Mouse (Mus musculus) liver, embryonic 14.5 days (tissue): ENCODE results near the gene Rpl36-ps4. TPM values are rescaled to one million over a fixed set of nuclear protein-coding genes. Genes with fewer than 3 reads are reported as not detected.
"Not testable (repeated sequence)": the region's sequence is repeated elsewhere in the genome, so short reads cannot be mapped to it uniquely, and the experiment has no call there.

Source experiments
- ATAC-seq: fragments of 200-750 bp; cut with Nextera tagmentation; 2 replicates; pipeline ENCODE4 v1.8.0; 2017; ENCODE audit warnings: moderate number of reproducible peaks, mild to moderate bottlenecking, moderate library complexity; ENCODE audit not compliant: insufficient read depth
- DNase-seq, 3 experiments: peaks; one replicate each; pipeline ENCODE4 v3.0.0-alpha.2; 2012 to 2013; ENCODE audit warnings: low read depth in 3 of 3, low spot score in 3 of 3
- H3K27ac ChIP-seq: fragments of 300-500 bp; sonication (generic); 2 replicates; pipeline ENCODE4 v1.5.1; 2014; ENCODE audit warnings: moderate library complexity, mild to moderate bottlenecking, control low read depth, inconsistent platforms
- H3K27me3 ChIP-seq: fragments of 300-500 bp; sonication (generic); 2 replicates; pipeline ENCODE4 v1.6.1; 2014; ENCODE audit warnings: mild to moderate bottlenecking, low read length, moderate library complexity; ENCODE audit not compliant: control insufficient read depth, insufficient read depth
- H3K36me3 ChIP-seq: fragments of 300-500 bp; sonication (generic); replicated peaks from 2 replicates; pipeline ENCODE4 v1.6.1; 2014; ENCODE audit warnings: low read depth; ENCODE audit not compliant: control insufficient read depth, insufficient read depth
- H3K4me1 ChIP-seq, 2 experiments: fragments of 200-500 bp in 1 of 2; fragments of 300-500 bp in 1 of 2; sonication (generic) in 1 of 2; replicated peaks; 2 replicates each; pipeline ENCODE4 v1.6.1; 2012 to 2014; ENCODE audit warnings: antibody characterized with exemption in 1 of 2, inconsistent platforms in 1 of 2, low read length in 1 of 2; ENCODE audit not compliant: control insufficient read depth in 2 of 2, insufficient read depth in 2 of 2
- H3K4me2 ChIP-seq: fragments of 300-500 bp; sonication (generic); 2 replicates; pipeline ENCODE4 v1.6.1; 2014; ENCODE audit warnings: low read depth, mild to moderate bottlenecking, control low read depth, moderate library complexity
- H3K4me3 ChIP-seq, 2 experiments: fragments of 200-500 bp in 1 of 2; fragments of 300-500 bp in 1 of 2; sonication (generic) in 1 of 2; 2 replicates each; pipeline ENCODE4 v1.5.1; 2012 to 2014; ENCODE audit warnings: low read depth in 2 of 2, low read length in 2 of 2, mild to moderate bottlenecking in 2 of 2, control low read depth in 1 of 2, inconsistent platforms in 1 of 2, moderate library complexity in 1 of 2; ENCODE audit not compliant: insufficient read depth in 1 of 2
- H3K9ac ChIP-seq: fragments of 300-500 bp; sonication (generic); replicated peaks from 2 replicates; pipeline ENCODE4 v1.6.1; 2014; ENCODE audit warnings: mild to moderate bottlenecking, control low read depth, moderate library complexity
- H3K9me3 ChIP-seq: fragments of 300-500 bp; sonication (generic); 2 replicates; pipeline ENCODE4 v1.6.1; 2016; ENCODE audit warnings: low read length, mixed read lengths; ENCODE audit not compliant: control insufficient read depth
- CTCF ChIP-seq: IDR thresholded peaks from 2 replicates; pipeline ENCODE4 v1.5.1; 2016; ENCODE audit warnings: antibody characterized with exemption, low read depth, control low read depth
- EP300 ChIP-seq: IDR thresholded peaks from 2 replicates; pipeline ENCODE4 v1.6.1; 2016; ENCODE audit warnings: antibody characterized with exemption, low read depth
- WGBS: fragments of 180-500 bp; shearing (Covaris S2); extraction: QIAGEN DNeasy Blood & Tissue Kit; methylation state at CpG from one replicate; pipeline ENCODE4 v1.1.7; 2014; ENCODE audit not compliant: insufficient replicate concordance; 5-methylcytosine and 5-hydroxymethylcytosine counted together
- polyA plus RNA-seq, 2 experiments: library from polyadenylated mRNA; depleted of rRNA in 1 of 2; stranded (reverse) in 1 of 2; unstranded in 1 of 2; fragments of >200 nt; fragmentation: Nextera tagmentation in 1 of 2; extraction: Ambion mirVana in 1 of 2; gene quantifications; 2 replicates each; pipeline versions ENCODE4 v1.2.1 to v1.2.3; 2012 to 2014

Gene Rpl36-ps4
- polyA plus RNA-seq, 2 experiments, result not detected

GRCm38 (mm10) chr17:87934736-87935135 lies 14.0 kb downstream of the Rpl36-ps4 start:
- 72% methylated on average over 8 of the region's 8 CpGs for WGBS
- Histone ChIP-seq H3K27ac (no peak overlapping the region), H3K27me3 (no peaks in the 10 kb centered on the region), H3K4me2 (no peak overlapping the region), H3K4me3 (no peak overlapping the region), H3K9ac (no peak overlapping the region), H3K36me3 (no peaks in the 10 kb centered on the region), H3K4me1 (no peaks in the 10 kb centered on the region), H3K9me3 (no peaks in the 10 kb centered on the region)
- DNase-seq, result no peak
- no peak for TF ChIP-seq CTCF
- TF ChIP-seq EP300, result no peak
- ATAC-seq, result no peak

- DNase-seq (no peak), ATAC-seq (no peak)
- Histone ChIP-seq H3K27me3 (no peaks in the 10 kb centered on the region), H3K4me2 (no peak overlapping the region), H3K4me1 (no peaks in the 10 kb centered on the region), H3K9ac (no peak overlapping the region), H3K9me3 (no peaks in the 10 kb centered on the region), H3K4me3 (no peak overlapping the region), H3K27ac (no peak overlapping the region), H3K36me3 (no peaks in the 10 kb centered on the region)
- WGBS, result 47% methylated on average over 4 of the region's 4 CpGs
- TF ChIP-seq EP300 (no peak), CTCF (no peak)
Measured at GRCm38 (mm10) chr17:87936156-87936555, 15.4 kb downstream of the Rpl36-ps4 start.

- Histone ChIP-seq H3K9me3 (no peaks in the 10 kb centered on the region), H3K36me3 (no peaks in the 10 kb centered on the region), H3K27me3 (no peaks in the 10 kb centered on the region), H3K4me2 (no peak overlapping the region), H3K4me1 (no peaks in the 10 kb centered on the region), H3K9ac (no peak overlapping the region), H3K4me3 (no peak overlapping the region), H3K27ac (no peak overlapping the region)
- TF ChIP-seq CTCF, result peak; percentile 97
- no peak for TF ChIP-seq EP300
- DNase-seq (peak; percentile 11 to 16 (median 12)), ATAC-seq (no peak)
- WGBS, result 35% methylated on average over 16 of the region's 16 CpGs
Measured at GRCm38 (mm10) chr17:87948965-87949584, 28.3 kb downstream of the Rpl36-ps4 start.

DNA sequence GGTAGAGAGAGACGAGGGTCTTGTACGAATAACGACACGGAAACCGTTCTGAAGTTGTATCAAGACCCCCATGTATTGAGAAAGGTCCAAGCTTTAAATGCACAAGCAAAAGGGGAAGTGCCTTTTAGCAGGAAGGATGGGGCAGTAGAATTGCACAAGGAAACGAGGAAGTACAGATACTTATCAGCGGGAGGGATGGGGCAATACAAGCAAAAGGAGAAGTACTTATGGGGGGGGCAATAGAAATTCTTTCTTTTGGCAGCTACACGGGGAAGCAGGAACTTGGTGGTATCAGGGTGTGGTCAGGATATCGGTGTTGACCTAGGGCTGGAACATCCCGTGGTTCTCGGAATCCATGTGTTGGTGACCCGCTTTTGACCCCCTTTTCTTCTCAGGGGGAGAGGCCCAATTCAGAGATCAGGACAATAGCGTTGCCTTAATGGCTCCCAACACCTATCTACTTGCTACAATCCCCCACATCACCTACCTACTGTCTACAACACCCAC lies 33.9 kb downstream of the Rpl36-ps4 start:
- not testable (repeated sequence) for DNase-seq, H3K4me1 ChIP-seq, H3K4me3 ChIP-seq, H3K27me3 ChIP-seq, H3K36me3 ChIP-seq, H3K9ac ChIP-seq, H3K9me3 ChIP-seq, H3K27ac ChIP-seq, H3K4me2 ChIP-seq, ATAC-seq
- WGBS, result 52% methylated on average over 13 of the region's 13 CpGs

- H3K9me3 ChIP-seq, result no peaks in the 10 kb centered on the region
- 69% methylated on average over 12 of the region's 12 CpGs for WGBS
- TF ChIP-seq CTCF, result no peak
- TF ChIP-seq EP300, result no peak
- no peaks in the 10 kb centered on the region for H3K4me1 ChIP-seq
- H3K27ac ChIP-seq, result no peak overlapping the region
- H3K27me3 ChIP-seq, result no peaks in the 10 kb centered on the region
- ATAC-seq (no peak), DNase-seq (no peak)
- no peak overlapping the region for H3K4me3 ChIP-seq
- H3K9ac ChIP-seq, result no peak overlapping the region
- no peaks in the 10 kb centered on the region for H3K36me3 ChIP-seq
- no peak overlapping the region for H3K4me2 ChIP-seq
Measured at GRCm38 (mm10) chr17:87957096-87957840, 36.5 kb downstream of the Rpl36-ps4 start.
